Mouse (Mus musculus): ENCODE measurements around the gene Pdap1. TPM values are rescaled to one million over a fixed set of nuclear protein-coding genes. Genes with fewer than 3 reads are reported as not detected.
"Not testable (repeated sequence)": the region's sequence is repeated elsewhere in the genome, so short reads cannot be mapped to it uniquely, and the experiment has no call there.

Gene Pdap1
- polyA plus RNA-seq, 1 experiment = 136 TPM

DNA sequence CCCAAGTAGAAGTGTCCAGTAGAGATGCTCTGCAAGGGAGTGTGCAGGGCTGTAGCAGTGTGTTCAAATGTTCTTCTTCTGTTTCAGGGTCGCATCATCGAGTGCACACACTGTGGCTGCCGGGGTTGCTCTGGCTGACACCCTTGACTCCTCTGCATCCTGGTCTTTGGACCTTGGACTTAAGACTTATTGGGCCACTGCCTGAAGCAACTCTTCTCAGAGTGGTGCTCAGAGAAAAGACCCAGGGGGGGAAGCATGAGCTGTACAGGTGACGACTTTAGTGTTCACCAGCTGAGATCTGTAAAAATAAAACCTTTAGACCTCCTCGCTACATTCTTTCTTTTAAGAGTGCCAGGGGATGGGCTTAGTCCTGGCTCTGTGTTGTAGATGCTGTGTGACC, 7.7 kb upstream of the Pdap1 start:
- peaks cover 75% of the 10 kb centered on the region for H3K36me3 ChIP-seq (ENCODE audit: control insufficient read depth, insufficient read depth)
- no peak overlapping the region for H3ac ChIP-seq (ENCODE audit: control insufficient read depth, insufficient read length, low read depth)
- H3K27me3 ChIP-seq (ENCODE audit: control insufficient read depth, insufficient read depth, insufficient read length) = no peaks in the 10 kb centered on the region
- no peak overlapping the region for H3K4me3 ChIP-seq (ENCODE audit: insufficient read depth, poor library complexity, severe bottlenecking)
- TF ChIP-seq CEBPB (IDR thresholded peaks at IDR 0.05; ENCODE audit: low read depth) = no peak
- TF ChIP-seq MYOG (IDR thresholded peaks at IDR 0.05; ENCODE audit: control insufficient read depth, extremely low read depth, insufficient read length) = no peak
- no peak for TF ChIP-seq CTCF (IDR thresholded peaks at IDR 0.05; ENCODE audit: control insufficient read depth, insufficient read depth, insufficient read length)
- TF ChIP-seq MAX (IDR thresholded peaks at IDR 0.05) = no peak
- no peak for TF ChIP-seq FOSL1 (IDR thresholded peaks at IDR 0.05; ENCODE audit: insufficient read depth, low read length, poor library complexity, severe bottlenecking)
- no peak for TF ChIP-seq USF1 (IDR thresholded peaks at IDR 0.05; ENCODE audit: low read depth)
- no peak for TF ChIP-seq MYOD1 (IDR thresholded peaks at IDR 0.05; ENCODE audit: control insufficient read depth, insufficient read length, low read depth)
- H3K79me2 ChIP-seq (ENCODE audit: control insufficient read depth, insufficient read depth) = peaks cover 13% of the 10 kb centered on the region
- H3K79me3 ChIP-seq (ENCODE audit: low read depth) = no peaks in the 10 kb centered on the region

DNA sequence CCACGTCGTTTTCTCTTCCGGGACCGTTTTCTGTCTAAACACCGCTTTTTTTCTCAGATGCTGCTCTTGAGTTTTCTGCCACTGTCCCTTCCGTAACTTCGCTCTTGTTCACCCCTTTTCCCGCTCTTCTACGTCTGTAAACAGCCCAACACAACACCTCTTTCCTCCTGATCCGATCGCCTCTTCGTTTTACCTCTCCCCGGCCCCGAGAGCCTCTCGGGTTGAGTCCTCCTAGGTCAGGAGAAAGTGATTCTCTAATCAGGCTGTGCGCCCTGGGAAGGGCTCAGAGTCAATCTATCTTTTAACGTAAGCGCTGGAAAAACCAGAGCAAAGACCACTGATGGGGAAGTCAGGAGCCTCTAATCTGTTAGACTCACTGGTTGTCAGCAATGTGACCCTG, 573 bp upstream of the Pdap1 start:
- H3ac ChIP-seq (ENCODE audit: control insufficient read depth, insufficient read length, low read depth) = peak overlapping the region; percentile 90
- TF ChIP-seq USF1 (IDR thresholded peaks at IDR 0.05; ENCODE audit: low read depth) (no peak), MYOG (IDR thresholded peaks at IDR 0.05; ENCODE audit: control insufficient read depth, extremely low read depth, insufficient read length) (no peak), MYOD1 (IDR thresholded peaks at IDR 0.05; ENCODE audit: control insufficient read depth, insufficient read length, low read depth) (no peak), CEBPB (IDR thresholded peaks at IDR 0.05; ENCODE audit: low read depth) (no peak), CTCF (IDR thresholded peaks at IDR 0.05; ENCODE audit: control insufficient read depth, insufficient read depth, insufficient read length) (no peak)
- peaks cover 81% of the 10 kb centered on the region for H3K79me2 ChIP-seq (ENCODE audit: control insufficient read depth, insufficient read depth)
- peaks cover 56% of the 10 kb centered on the region for H3K36me3 ChIP-seq (ENCODE audit: control insufficient read depth, insufficient read depth)
- H3K27me3 ChIP-seq (ENCODE audit: control insufficient read depth, insufficient read depth, insufficient read length) = no peaks in the 10 kb centered on the region
- peaks cover 54% of the 10 kb centered on the region for H3K79me3 ChIP-seq (ENCODE audit: low read depth)
- peak overlapping the region; percentile 86 for H3K4me3 ChIP-seq (ENCODE audit: insufficient read depth, poor library complexity, severe bottlenecking)

DNA sequence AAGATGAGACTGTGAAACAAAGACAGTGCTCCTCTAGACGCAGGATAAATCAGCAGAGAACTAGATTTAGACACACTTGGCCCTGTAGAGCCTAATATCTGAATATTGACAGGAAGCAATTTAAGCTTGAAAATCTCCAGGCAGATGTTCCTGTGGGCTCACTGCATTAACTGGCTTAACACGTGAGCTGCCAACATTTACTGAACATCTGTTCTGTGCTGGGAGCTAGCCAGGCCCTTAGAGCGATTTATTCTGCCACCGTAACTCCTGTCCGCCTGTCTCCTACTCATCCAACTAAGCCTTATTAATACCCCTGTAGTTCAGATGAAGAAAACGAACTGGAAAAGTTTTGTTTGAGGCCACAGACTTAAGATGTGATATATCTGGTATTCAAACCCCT, 1.2 kb downstream of the Pdap1 start:
- peaks cover 97% of the 10 kb centered on the region for H3K79me2 ChIP-seq (ENCODE audit: control insufficient read depth, insufficient read depth)
- no peaks in the 10 kb centered on the region for H3K27me3 ChIP-seq (ENCODE audit: control insufficient read depth, insufficient read depth, insufficient read length)
- peaks cover 57% of the 10 kb centered on the region for H3K36me3 ChIP-seq (ENCODE audit: control insufficient read depth, insufficient read depth)
- peaks cover 59% of the 10 kb centered on the region for H3K79me3 ChIP-seq (ENCODE audit: low read depth)
- peak overlapping the region; percentile 86 for H3K4me3 ChIP-seq (ENCODE audit: insufficient read depth, poor library complexity, severe bottlenecking)
- TF ChIP-seq USF1 (IDR thresholded peaks at IDR 0.05; ENCODE audit: low read depth) (peak; percentile 12), CEBPB (IDR thresholded peaks at IDR 0.05; ENCODE audit: low read depth) (no peak)
- peak overlapping the region; percentile 87 for H3ac ChIP-seq (ENCODE audit: control insufficient read depth, insufficient read length, low read depth)

DNA sequence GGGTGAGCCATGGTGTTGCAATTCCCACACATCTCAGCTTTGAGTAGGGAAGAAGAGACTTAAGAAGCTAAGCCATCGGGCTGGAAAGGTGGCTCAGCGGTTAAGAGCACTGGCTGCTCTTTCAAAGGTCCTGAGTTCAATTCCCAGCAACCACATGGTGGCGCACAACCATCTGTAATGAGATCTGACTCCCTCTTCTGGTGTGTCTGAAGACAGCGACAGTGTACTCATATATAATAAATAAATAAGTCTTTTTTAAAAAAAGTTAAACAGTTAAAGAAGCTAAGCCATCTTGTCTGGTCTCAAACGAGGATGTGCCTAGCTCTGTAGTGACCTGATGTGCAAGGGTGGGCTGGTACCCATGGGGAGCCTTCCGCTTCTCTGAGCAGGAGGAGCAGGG, 6.8 kb downstream of the Pdap1 start:
- H3K79me3 ChIP-seq (ENCODE audit: low read depth) = peaks cover 28% of the 10 kb centered on the region

DNA sequence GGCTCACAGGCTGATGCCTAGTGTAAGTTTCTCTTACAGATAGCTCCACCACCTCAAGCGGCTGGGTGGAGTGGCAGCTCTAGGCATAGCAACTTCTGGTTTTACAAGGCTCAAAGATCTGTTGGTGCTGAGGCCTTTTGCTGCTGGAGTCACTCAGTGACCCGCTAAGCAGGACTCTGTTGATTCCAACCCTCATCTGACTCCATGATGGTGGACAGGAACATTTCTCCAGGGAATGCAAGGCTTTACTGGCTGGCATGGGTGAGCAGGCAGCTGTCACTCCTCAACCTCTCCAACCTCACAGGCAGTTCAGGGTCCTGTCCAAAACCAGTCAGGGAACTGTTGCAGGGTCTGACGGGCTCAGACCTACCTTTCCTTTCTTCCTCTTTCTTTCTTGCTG, 9.0 kb downstream of the Pdap1 start:
- Histone ChIP-seq H3K27me3 (ENCODE audit: control insufficient read depth, insufficient read depth, insufficient read length) (no peaks in the 10 kb centered on the region), H3ac (ENCODE audit: control insufficient read depth, insufficient read length, low read depth) (no peak overlapping the region), H3K79me2 (ENCODE audit: control insufficient read depth, insufficient read depth) (peaks cover 30% of the 10 kb centered on the region), H3K36me3 (ENCODE audit: control insufficient read depth, insufficient read depth) (peaks cover 87% of the 10 kb centered on the region), H3K79me3 (ENCODE audit: low read depth) (peaks cover 5% of the 10 kb centered on the region), H3K4me3 (ENCODE audit: insufficient read depth, poor library complexity, severe bottlenecking) (no peak overlapping the region)
- no peak for TF ChIP-seq MYOG (IDR thresholded peaks at IDR 0.05; ENCODE audit: control insufficient read depth, extremely low read depth, insufficient read length)
- TF ChIP-seq MAX (IDR thresholded peaks at IDR 0.05) = no peak
- no peak for TF ChIP-seq USF1 (IDR thresholded peaks at IDR 0.05; ENCODE audit: low read depth)
- no peak for TF ChIP-seq CEBPB (IDR thresholded peaks at IDR 0.05; ENCODE audit: low read depth)
- TF ChIP-seq CTCF (IDR thresholded peaks at IDR 0.05; ENCODE audit: control insufficient read depth, insufficient read depth, insufficient read length) = no peak
- TF ChIP-seq FOSL1 (IDR thresholded peaks at IDR 0.05; ENCODE audit: insufficient read depth, low read length, poor library complexity, severe bottlenecking) = no peak
- TF ChIP-seq MYOD1 (IDR thresholded peaks at IDR 0.05; ENCODE audit: control insufficient read depth, insufficient read length, low read depth) = no peak

More for the DNA sequence above, 6.8 kb downstream of the Pdap1 start:
- not testable (repeated sequence) for H3ac ChIP-seq (ENCODE audit: control insufficient read depth, insufficient read length, low read depth); H3K4me3 ChIP-seq (ENCODE audit: insufficient read depth, poor library complexity, severe bottlenecking); H3K27me3 ChIP-seq (ENCODE audit: control insufficient read depth, insufficient read depth, insufficient read length)
- H3K79me2 ChIP-seq (ENCODE audit: control insufficient read depth, insufficient read depth) = peaks cover 53% of the 10 kb centered on the region
- H3K36me3 ChIP-seq (ENCODE audit: control insufficient read depth, insufficient read depth) = peaks cover 80% of the 10 kb centered on the region

DNA sequence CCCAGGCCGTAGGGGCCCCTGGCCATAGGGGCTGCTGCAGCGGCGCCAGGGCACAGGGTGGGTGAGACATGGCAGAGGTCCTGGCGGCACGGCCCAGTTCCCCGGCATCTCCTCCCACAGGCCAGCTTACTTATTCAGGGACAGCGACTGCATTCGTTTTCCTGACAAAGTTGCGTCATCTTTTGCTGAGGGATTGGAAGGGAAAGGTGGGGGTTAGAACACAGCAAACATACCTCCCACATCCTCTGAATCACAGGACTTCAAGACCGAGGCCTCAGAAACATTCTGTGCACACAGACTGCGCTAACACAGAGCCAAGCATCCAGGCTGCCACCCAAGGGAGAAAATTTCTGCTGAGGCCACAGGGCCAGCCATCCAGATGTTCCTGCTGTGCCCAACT, 9.8 kb downstream of the Pdap1 start:
- Histone ChIP-seq H3K36me3 (ENCODE audit: control insufficient read depth, insufficient read depth) (peaks cover 86% of the 10 kb centered on the region), H3K27me3 (ENCODE audit: control insufficient read depth, insufficient read depth, insufficient read length) (no peaks in the 10 kb centered on the region), H3ac (ENCODE audit: control insufficient read depth, insufficient read length, low read depth) (no peak overlapping the region), H3K79me3 (ENCODE audit: low read depth) (peaks cover 5% of the 10 kb centered on the region), H3K79me2 (ENCODE audit: control insufficient read depth, insufficient read depth) (peaks cover 22% of the 10 kb centered on the region), H3K4me3 (ENCODE audit: insufficient read depth, poor library complexity, severe bottlenecking) (no peak overlapping the region)
- TF ChIP-seq MYOD1 (IDR thresholded peaks at IDR 0.05; ENCODE audit: control insufficient read depth, insufficient read length, low read depth) = no peak
- TF ChIP-seq CEBPB (IDR thresholded peaks at IDR 0.05; ENCODE audit: low read depth) = peak; percentile 48

DNA sequence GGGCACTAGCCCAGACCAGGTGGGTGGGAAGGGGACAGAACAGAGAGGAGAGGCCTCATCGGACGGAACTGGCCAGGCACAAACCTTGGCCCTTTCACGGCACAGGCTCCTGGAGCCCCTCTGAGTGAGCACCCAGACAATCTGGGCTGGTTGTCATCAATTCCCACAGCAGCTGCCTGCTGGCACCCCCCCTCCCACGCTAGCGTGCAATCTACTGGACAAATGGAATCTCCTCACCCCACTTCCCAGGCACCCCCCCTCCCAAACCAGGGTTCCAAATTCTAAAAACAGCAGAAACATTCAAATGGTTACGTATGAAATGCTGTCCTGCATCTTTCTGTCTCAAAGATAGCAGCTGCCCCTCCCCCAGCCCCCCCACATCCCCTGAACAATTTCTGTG, 10.3 kb downstream of the Pdap1 start:
- not testable (repeated sequence) for H3K27me3 ChIP-seq (ENCODE audit: control insufficient read depth, insufficient read depth, insufficient read length); H3K79me3 ChIP-seq (ENCODE audit: low read depth); H3K4me3 ChIP-seq (ENCODE audit: insufficient read depth, poor library complexity, severe bottlenecking); H3ac ChIP-seq (ENCODE audit: control insufficient read depth, insufficient read length, low read depth)
- peaks cover 86% of the 10 kb centered on the region for H3K36me3 ChIP-seq (ENCODE audit: control insufficient read depth, insufficient read depth)
- peaks cover 18% of the 10 kb centered on the region for H3K79me2 ChIP-seq (ENCODE audit: control insufficient read depth, insufficient read depth)
